Mouse (Mus musculus) forebrain, embryonic 14.5 days (tissue): Measurements from ENCODE around the gene Mafk. TPM values are rescaled to one million over a fixed set of nuclear protein-coding genes. Genes with fewer than 3 reads are reported as not detected.

Experiments
- ATAC-seq: fragments of 200-750 bp; cut with Nextera tagmentation; 2 replicates; pipeline ENCODE4 v1.8.0; 2017; ENCODE audit warnings: mild to moderate bottlenecking, moderate library complexity
- DNase-seq: peaks from one replicate; pipeline ENCODE4 v3.0.0-alpha.2; 2015; ENCODE audit warnings: low spot score
- H3K27ac ChIP-seq: fragments of 300-500 bp; sonication (generic); 2 replicates; pipeline ENCODE4 v1.5.1; 2014; ENCODE audit warnings: low read depth, mild to moderate bottlenecking, control low read depth, low read length, moderate library complexity
- H3K27me3 ChIP-seq: fragments of 300-500 bp; sonication (generic); replicated peaks from 2 replicates; pipeline ENCODE4 v1.6.1; 2014; ENCODE audit warnings: low read length, control low read depth, mixed read lengths; ENCODE audit not compliant: control insufficient read depth, insufficient read depth
- H3K36me3 ChIP-seq: fragments of 300-500 bp; sonication (generic); 2 replicates; pipeline ENCODE4 v1.6.1; 2014; ENCODE audit warnings: low read length, control low read depth; ENCODE audit not compliant: control insufficient read depth, insufficient read depth
- H3K4me1 ChIP-seq: fragments of 300-500 bp; sonication (generic); 2 replicates; pipeline ENCODE4 v1.6.1; 2014; ENCODE audit warnings: antibody characterized with exemption, low read length, control low read depth; ENCODE audit not compliant: control insufficient read depth, insufficient read depth
- H3K4me2 ChIP-seq: fragments of 300-500 bp; sonication (generic); 2 replicates; pipeline ENCODE4 v1.6.1; 2014; ENCODE audit warnings: mild to moderate bottlenecking, control low read depth, low read length
- H3K4me3 ChIP-seq: fragments of 300-500 bp; sonication (generic); 2 replicates; pipeline ENCODE4 v1.5.1; 2014; ENCODE audit warnings: low read depth, low read length, control low read depth
- H3K9ac ChIP-seq: fragments of 300-500 bp; sonication (generic); 2 replicates; pipeline ENCODE4 v1.6.1; 2014; ENCODE audit warnings: mild to moderate bottlenecking, low read length, control low read depth, moderate library complexity
- H3K9me3 ChIP-seq: fragments of 300-500 bp; sonication (generic); replicated peaks from 2 replicates; pipeline ENCODE4 v1.6.1; 2016; ENCODE audit warnings: low read length, control low read depth, mixed read lengths; ENCODE audit not compliant: control insufficient read depth
- WGBS: fragments of 180-500 bp; shearing (Covaris S2); extraction: QIAGEN DNeasy Blood & Tissue Kit; methylation state at CpG from one replicate; pipeline ENCODE4 v1.1.7; 2014; 5-methylcytosine and 5-hydroxymethylcytosine counted together
- microRNA-seq: library from miRNA; unstranded; fragments of <30 nt; microRNA quantifications from one replicate; pipeline ENCODE4, GENCODE M21; 2016
- polyA plus RNA-seq: library from polyadenylated mRNA; unstranded; fragments of >200 nt; fragmentation: Nextera tagmentation; extraction: Ambion mirVana; gene quantifications from 2 replicates; pipeline ENCODE4 v1.2.1, GENCODE M21; 2014

The Mafk gene
- polyA plus RNA-seq, 1 experiment from 2014 or later: 7.5 TPM

DNA sequence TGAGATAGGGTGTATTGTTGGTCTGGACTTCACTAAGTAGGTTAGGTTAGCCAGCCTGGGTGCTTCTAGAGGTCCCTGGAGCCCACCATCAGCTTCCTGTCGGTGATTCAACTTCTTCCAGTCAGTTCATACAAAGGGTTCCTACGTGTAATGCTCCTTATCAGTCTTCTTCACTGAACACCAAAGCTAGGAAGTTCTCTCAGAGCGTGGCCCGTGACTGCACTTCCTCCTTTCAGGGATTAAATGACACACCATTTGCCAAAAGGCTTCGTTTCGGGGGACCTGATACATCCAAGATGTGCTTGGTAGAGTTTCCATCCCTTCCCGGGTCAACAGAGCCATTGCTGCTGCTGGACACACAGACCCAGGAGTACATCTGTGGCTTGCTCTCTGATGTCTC, 40.8 kb downstream of the Mafk start:
- ATAC-seq: no peak
- no peak for DNase-seq
- H3K27me3 ChIP-seq: no peaks in the 10 kb centered on the region
- H3K9me3 ChIP-seq: no peaks in the 10 kb centered on the region
- no peaks in the 10 kb centered on the region for H3K4me1 ChIP-seq
- H3K4me2 ChIP-seq: no peak overlapping the region
- WGBS: 86% methylated on average over 7 of the region's 7 CpGs
- H3K27ac ChIP-seq: no peak overlapping the region
- no peaks in the 10 kb centered on the region for H3K36me3 ChIP-seq
- no peak overlapping the region for H3K9ac ChIP-seq
- no peak overlapping the region for H3K4me3 ChIP-seq

GRCm38 (mm10) chr5:139835706-139836105, 44.4 kb downstream of the Mafk start:
- no peak overlapping the region for H3K9ac ChIP-seq
- no peak overlapping the region for H3K4me2 ChIP-seq
- 79% methylated on average over 7 of the region's 7 CpGs for WGBS
- no peak overlapping the region for H3K4me3 ChIP-seq
- no peak overlapping the region for H3K27ac ChIP-seq
- no peaks in the 10 kb centered on the region for H3K36me3 ChIP-seq
- no peaks in the 10 kb centered on the region for H3K4me1 ChIP-seq
- H3K9me3 ChIP-seq: no peaks in the 10 kb centered on the region
- DNase-seq (no peak), ATAC-seq (no peak)
- H3K27me3 ChIP-seq: no peaks in the 10 kb centered on the region

- no peaks in the 10 kb centered on the region for H3K9me3 ChIP-seq
- peak; percentile 62 for ATAC-seq
- DNase-seq: peak; percentile 84
- no peaks in the 10 kb centered on the region for H3K36me3 ChIP-seq
- H3K9ac ChIP-seq: no peak overlapping the region
- no peak overlapping the region for H3K27ac ChIP-seq
- no peaks in the 10 kb centered on the region for H3K27me3 ChIP-seq
- no peaks in the 10 kb centered on the region for H3K4me1 ChIP-seq
- no peak overlapping the region for H3K4me2 ChIP-seq
- no peak overlapping the region for H3K4me3 ChIP-seq
- 18% methylated on average over 2 of the region's 2 CpGs for WGBS
Measured at GRCm38 (mm10) chr5:139838476-139838892, 47.2 kb downstream of the Mafk start.

DNA sequence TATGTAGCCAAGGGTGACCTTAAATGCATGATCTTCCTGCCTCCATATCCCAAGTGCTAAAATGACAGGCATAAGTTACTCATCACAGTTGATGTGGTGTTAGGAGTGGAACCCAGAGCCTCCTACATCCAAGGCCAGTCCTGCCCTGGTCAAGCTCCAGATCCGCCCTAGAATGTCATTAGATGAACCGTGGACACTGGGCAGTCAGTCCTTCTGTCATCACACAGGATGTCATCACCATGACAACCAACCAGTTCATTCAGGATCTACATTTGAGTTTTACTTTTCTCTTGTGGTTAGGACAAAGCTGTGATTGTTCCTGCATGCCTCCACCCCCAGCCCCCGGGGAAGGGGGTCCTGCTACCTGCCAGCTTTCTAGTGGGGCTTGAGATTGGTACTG, 47.8 kb downstream of the Mafk start:
- 37% methylated on average over 3 of the region's 3 CpGs for WGBS
- Histone ChIP-seq H3K9me3 (no peaks in the 10 kb centered on the region), H3K9ac (no peak overlapping the region), H3K4me2 (no peak overlapping the region), H3K27me3 (no peaks in the 10 kb centered on the region), H3K36me3 (no peaks in the 10 kb centered on the region), H3K4me3 (no peak overlapping the region), H3K4me1 (no peaks in the 10 kb centered on the region), H3K27ac (no peak overlapping the region)
- ATAC-seq: no peak
- DNase-seq: no peak

- no peaks in the 10 kb centered on the region for H3K9me3 ChIP-seq
- DNase-seq (no peak), ATAC-seq (no peak)
- no peak overlapping the region for H3K27ac ChIP-seq
- no peaks in the 10 kb centered on the region for H3K36me3 ChIP-seq
- 0 out of 2 replicates have a peak, but pooled peaks cover 2% of the 10 kb centered on the region for H3K4me1 ChIP-seq
- no peak overlapping the region for H3K4me2 ChIP-seq
- no peaks in the 10 kb centered on the region for H3K27me3 ChIP-seq
- H3K9ac ChIP-seq: no peak overlapping the region
- no peak overlapping the region for H3K4me3 ChIP-seq
- WGBS: 74% methylated on average over 12 of the region's 12 CpGs
Measured at GRCm38 (mm10) chr5:139849626-139850320, 58.5 kb downstream of the Mafk start.

Small RNA genes lying within 50 kb of the gene (microRNA-seq; reads per million reads assigned to microRNA genes)
- gene Mir7037: 1.1 reads per million

Other genes starting within 250 kb of the Mafk start
- 2.3 and 3.5 TPM in 2 replicates for gene Uncx, start 248.0 kb upstream of the Mafk start, polyA plus RNA-seq
- 3.4 and 4.8 TPM in 2 replicates for gene Micall2, start 55.2 kb upstream of the Mafk start, polyA plus RNA-seq
- gene Ints1, start 15.8 kb upstream of the Mafk start, polyA plus RNA-seq: 31.8 and 33.2 TPM in 2 replicates
- not detected in 2 replicates for gene Tmem184a, start 28.4 kb downstream of the Mafk start, polyA plus RNA-seq
- gene Gm26938, start 34.9 kb downstream of the Mafk start, polyA plus RNA-seq: not detected in 2 replicates
- 86.4 and 86.7 TPM in 2 replicates for gene Psmg3, start 35.4 kb downstream of the Mafk start, polyA plus RNA-seq
- gene Elfn1, start 116.4 kb downstream of the Mafk start, polyA plus RNA-seq: 1.7 and 2.5 TPM in 2 replicates